In the genomic region with DNA sequence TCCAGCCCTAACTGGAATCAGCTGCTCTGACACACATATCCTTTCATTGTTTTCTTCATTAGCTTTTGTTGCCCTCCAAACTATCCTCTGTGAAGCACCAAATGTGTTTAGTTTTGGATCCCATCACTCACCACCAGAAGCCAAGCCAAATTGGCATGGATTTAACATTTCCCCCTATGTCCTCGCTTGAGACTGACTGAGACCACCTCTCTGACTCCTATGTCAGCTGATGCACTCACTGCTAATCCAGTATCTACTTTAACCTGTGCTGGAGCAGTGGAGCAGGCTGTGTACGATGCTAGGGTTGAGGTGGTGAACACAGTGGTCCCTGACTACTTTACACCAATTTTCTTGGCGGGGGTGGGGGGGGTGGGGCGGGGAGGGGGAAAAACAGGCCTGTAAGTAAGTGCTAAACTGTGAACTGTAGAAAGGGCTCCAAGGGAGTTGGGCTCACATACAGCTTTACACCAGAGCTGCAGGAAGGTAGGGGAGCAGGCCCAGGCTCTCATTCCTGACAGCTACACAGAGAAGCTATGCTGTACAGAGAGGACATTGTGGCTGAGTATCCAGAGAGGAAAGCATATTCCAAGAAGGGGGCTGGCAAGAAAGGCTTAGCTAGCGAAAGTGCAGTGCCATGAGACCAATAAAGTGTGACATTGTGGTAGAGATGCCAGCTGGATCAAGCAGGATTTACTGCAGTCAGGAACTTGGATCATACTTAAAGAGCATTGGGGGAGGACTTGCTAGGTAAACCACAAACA, we compare ENCODE assay signal across 14 mouse cellular contexts.
A peak's percentile ranks its signal among the peaks of the same experiment; 100 is the strongest.
DNase-seq lines count a peak whose midpoint lies in the region; ATAC-seq lines count a peak whose summit lies in the region.
"Had no signal": no experiment of that assay in that cellular context is flagged by ENCODE, and none has a peak within 500 bp of the region (broad histone marks: within the 10 kb centered on the region; RNA-seq: fewer than 3 reads in every experiment).

No protein-coding gene starts in this region.

- no peak overlapping the region for H3K4me2 ChIP-seq in hindbrain, embryonic 16.5 days (ENCODE audit: low read length)
- H3K4me2 ChIP-seq in hindbrain, embryonic 13.5 days: no peak overlapping the region
- no peak overlapping the region for H3K4me2 ChIP-seq in lung, embryonic 16.5 days (ENCODE audit: low read depth, low read length)
- H3K4me2 ChIP-seq in forebrain, embryonic 15.5 days (replicated peaks): no peak overlapping the region
- H3K4me2 ChIP-seq in limb, embryonic 15.5 days: no peak overlapping the region
- H3K4me2 ChIP-seq: liver, embryonic 15.5 days; midbrain, embryonic 12.5 days; neural tube, embryonic 13.5 days had no signal

- H3K27me3 ChIP-seq in hindbrain, embryonic 16.5 days (replicated peaks; ENCODE audit: control insufficient read depth, insufficient read depth, low read length): no peaks in the 10 kb centered on the region
- no peaks in the 10 kb centered on the region for H3K27me3 ChIP-seq in hindbrain, embryonic 13.5 days
- H3K27me3 ChIP-seq in lung, embryonic 16.5 days (ENCODE audit: control insufficient read depth, insufficient read depth, low read depth, low read length): no peaks in the 10 kb centered on the region
- no peaks in the 10 kb centered on the region for H3K27me3 ChIP-seq in forebrain, embryonic 15.5 days
- H3K27me3 ChIP-seq in limb, embryonic 15.5 days: no peaks in the 10 kb centered on the region
- H3K27me3 ChIP-seq: liver, embryonic 15.5 days; midbrain, embryonic 12.5 days; neural tube, embryonic 13.5 days had no signal

- no peak overlapping the region for H3K4me3 ChIP-seq in hindbrain, embryonic 16.5 days (ENCODE audit: low read length)
- no peak overlapping the region for H3K4me3 ChIP-seq in hindbrain, embryonic 13.5 days
- H3K4me3 ChIP-seq in lung, embryonic 16.5 days (ENCODE audit: low read length): no peak overlapping the region
- H3K4me3 ChIP-seq in forebrain, embryonic 15.5 days: no peak overlapping the region
- no peak overlapping the region for H3K4me3 ChIP-seq in limb, embryonic 15.5 days
- H3K4me3 ChIP-seq: heart, embryonic 10.5 days; liver, embryonic 15.5 days; midbrain, embryonic 12.5 days; neural tube, embryonic 13.5 days had no signal

- peaks cover 14% of the 10 kb centered on the region for H3K4me1 ChIP-seq in hindbrain, embryonic 16.5 days (ENCODE audit: control insufficient read depth, insufficient read depth, low read depth, low read length)
- H3K4me1 ChIP-seq in hindbrain, embryonic 13.5 days (replicated peaks): peaks cover 18% of the 10 kb centered on the region
- peaks cover 9% of the 10 kb centered on the region for H3K4me1 ChIP-seq in lung, embryonic 16.5 days (replicated peaks; ENCODE audit: control insufficient read depth, insufficient read depth, low read length)
- peaks cover 29% of the 10 kb centered on the region for H3K4me1 ChIP-seq in forebrain, embryonic 15.5 days
- H3K4me1 ChIP-seq in limb, embryonic 15.5 days: peaks cover 15% of the 10 kb centered on the region; the same call in 1 of the 2 replicates
- H3K4me1 ChIP-seq: liver, embryonic 15.5 days had no signal

- H3K9me3 ChIP-seq in hindbrain, embryonic 16.5 days (ENCODE audit: control insufficient read depth, low read length): no peaks in the 10 kb centered on the region; the same call in 1 of the 2 replicates
- H3K9me3 ChIP-seq in hindbrain, embryonic 13.5 days: no peaks in the 10 kb centered on the region
- H3K9me3 ChIP-seq in lung, embryonic 16.5 days (ENCODE audit: control insufficient read depth, low read length): no peaks in the 10 kb centered on the region; the same call in 1 of the 2 replicates
- no peaks in the 10 kb centered on the region for H3K9me3 ChIP-seq in forebrain, embryonic 15.5 days
- H3K9me3 ChIP-seq in limb, embryonic 15.5 days: no peaks in the 10 kb centered on the region
- H3K9me3 ChIP-seq: heart, embryonic 10.5 days; liver, embryonic 15.5 days; midbrain, embryonic 12.5 days; neural tube, embryonic 13.5 days had no signal

- no peaks in the 10 kb centered on the region for H3K36me3 ChIP-seq in hindbrain, embryonic 16.5 days (ENCODE audit: control insufficient read depth, insufficient read depth, low read length)
- H3K36me3 ChIP-seq in hindbrain, embryonic 13.5 days: no peaks in the 10 kb centered on the region
- H3K36me3 ChIP-seq in lung, embryonic 16.5 days (ENCODE audit: control insufficient read depth, insufficient read depth, low read length): no peaks in the 10 kb centered on the region
- H3K36me3 ChIP-seq in forebrain, embryonic 15.5 days: no peaks in the 10 kb centered on the region
- H3K36me3 ChIP-seq in limb, embryonic 15.5 days: no peaks in the 10 kb centered on the region
- H3K36me3 ChIP-seq: heart, embryonic 10.5 days; liver, embryonic 15.5 days; midbrain, embryonic 12.5 days; neural tube, embryonic 13.5 days had no signal

- ATAC-seq in hindbrain, embryonic 16.5 days: peak; percentile 60; the same call in 1 of the 2 replicates
- ATAC-seq in hindbrain, embryonic 13.5 days (ENCODE audit: low FRiP score): no peak
- ATAC-seq in lung, embryonic 16.5 days (ENCODE audit: low read depth): peak; percentile 64
- ATAC-seq in forebrain, embryonic 15.5 days (replicated peaks): peak; percentile 35
- peak; percentile 46; the same call in 1 of the 2 replicates for ATAC-seq in limb, embryonic 15.5 days (ENCODE audit: insufficient number of reproducible peaks, low FRiP score, low TSS enrichment, low read depth)

- H3K9ac ChIP-seq in hindbrain, embryonic 16.5 days (ENCODE audit: low read depth, low read length): no peak overlapping the region
- H3K9ac ChIP-seq in hindbrain, embryonic 13.5 days: no peak overlapping the region
- no peak overlapping the region for H3K9ac ChIP-seq in lung, embryonic 16.5 days (ENCODE audit: low read length)
- H3K9ac ChIP-seq in forebrain, embryonic 15.5 days (replicated peaks): no peak overlapping the region
- H3K9ac ChIP-seq in limb, embryonic 15.5 days: no peak overlapping the region
- H3K9ac ChIP-seq: liver, embryonic 15.5 days; midbrain, embryonic 12.5 days; neural tube, embryonic 13.5 days had no signal

- WGBS in hindbrain, embryonic 16.5 days: 66% methylated on average over 5 of the region's 5 CpGs
- WGBS in hindbrain, embryonic 13.5 days: 70% methylated on average over 5 of the region's 5 CpGs
- WGBS in lung, embryonic 16.5 days: 64% methylated on average over 5 of the region's 5 CpGs
- 44% methylated on average over 5 of the region's 5 CpGs for WGBS in forebrain, embryonic 15.5 days
- 52% methylated on average over 5 of the region's 5 CpGs for WGBS in limb, embryonic 15.5 days

- peak overlapping the region; percentile 48; the same call in 1 of the 2 replicates for H3K27ac ChIP-seq in hindbrain, embryonic 16.5 days (ENCODE audit: low read depth, low read length)
- H3K27ac ChIP-seq in hindbrain, embryonic 13.5 days: no peak overlapping the region
- peak overlapping the region; percentile 59 for H3K27ac ChIP-seq in lung, embryonic 16.5 days (ENCODE audit: low read length)
- H3K27ac ChIP-seq in forebrain, embryonic 15.5 days (replicated peaks): peak overlapping the region; percentile 45; the same call in 1 of the 2 replicates
- H3K27ac ChIP-seq in limb, embryonic 15.5 days: no peak overlapping the region
- H3K27ac ChIP-seq: heart, embryonic 10.5 days; liver, embryonic 15.5 days; midbrain, embryonic 12.5 days; neural tube, embryonic 13.5 days had no signal

- DNase-seq in lung, postnatal 14 days: no peak
- DNase-seq in adrenal gland, adult 2 months: no peak
- DNase-seq: cerebellum, adult 9-11 months; kidney, postnatal 36 days; right cerebral cortex, adult 18-20 months had no signal

Comparison
In these comparisons a context has a peak if more than half of its experiments do, and no peak if none do; other contexts are left out.
1. H3K27ac ChIP-seq: peak in hindbrain, embryonic 16.5 days (single experiment), lung, embryonic 16.5 days (single experiment) and forebrain, embryonic 15.5 days (single experiment); none in hindbrain, embryonic 13.5 days (single experiment) and limb, embryonic 15.5 days (single experiment).